Mouse (Mus musculus): Measurements from ENCODE around the gene Smim20. TPM values are rescaled to one million over a fixed set of nuclear protein-coding genes. Genes with fewer than 3 reads are reported as not detected.

Smim20 gene
- 23.9 and 28.6 TPM in 2 replicates for polyA plus RNA-seq (2012; rRNA removed)

DNA sequence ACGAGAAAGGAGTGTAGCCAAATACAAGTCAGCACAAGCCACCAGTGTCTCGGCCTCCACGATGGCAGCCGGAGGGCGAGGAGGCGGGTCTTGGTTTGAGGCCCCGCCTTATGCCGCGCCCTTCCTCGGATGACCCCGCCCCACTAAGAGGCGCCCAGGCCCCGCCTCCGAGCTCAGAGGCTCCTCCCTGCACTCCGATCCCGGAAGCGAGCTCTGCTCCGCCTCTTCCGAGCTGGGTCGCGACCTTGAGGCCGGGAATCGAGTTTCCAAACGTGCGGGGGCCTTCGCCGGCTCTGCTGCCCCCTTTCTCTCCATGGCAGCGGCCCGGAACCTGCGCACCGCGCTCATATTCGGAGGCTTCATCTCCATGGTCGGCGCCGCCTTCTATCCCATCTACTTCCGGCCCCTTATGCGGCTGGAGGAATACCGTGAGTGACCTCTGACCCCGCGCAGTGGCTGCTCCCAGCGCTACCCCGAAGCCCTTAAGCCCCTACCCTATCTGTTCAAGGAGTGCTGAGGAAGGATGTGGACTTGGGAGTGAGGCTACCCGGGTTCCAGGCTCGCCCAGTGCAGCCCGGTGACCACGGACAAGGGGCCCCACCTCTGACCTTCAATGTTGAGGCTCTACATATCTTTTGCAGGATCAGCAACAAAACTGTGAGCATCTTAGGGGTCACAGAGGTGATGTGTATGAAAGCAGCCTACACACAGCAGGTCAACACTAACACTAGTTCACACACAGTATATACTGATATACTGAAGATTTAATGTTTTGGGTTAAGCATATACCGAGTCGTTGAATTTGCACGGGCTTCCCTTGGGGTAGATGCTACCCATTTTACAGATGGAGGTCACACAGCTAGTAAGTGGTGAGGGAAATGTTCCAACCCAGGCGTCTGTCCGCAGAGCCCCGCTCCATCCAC, at the start of gene Smim20:
Gene Smim20 (plus strand): TSS at position 153 of the 923 bp plus-strand sequence.
- Histone ChIP-seq H3K4me1 (ENCODE audit: control insufficient read depth, insufficient read depth, insufficient read length) (peaks cover 14% of the 10 kb centered on the region; the same call in 1 of the 2 replicates), H3K4me3 (ENCODE audit: extremely low read depth, insufficient read depth, insufficient read length) (peak within 1 kb of the TSS; percentile 84), H3K36me3 (ENCODE audit: control insufficient read depth, insufficient read depth, low read length) (no peaks in the 10 kb centered on the region), H3K27ac (ENCODE audit: insufficient read depth, low read length) (peak within 1 kb of the TSS; percentile 78), H3K27me3 (ENCODE audit: control insufficient read depth, insufficient read depth, low read length) (no peaks in the 10 kb centered on the region)
- WGBS: 11% methylated on average over 53 of the region's 53 CpGs
- peak; percentile 67 to 88 for DNase-seq (ENCODE audit: low read depth in 1 of 2, low spot score in 2 of 2)
- TF ChIP-seq CTCF (IDR thresholded peaks at IDR 0.05; ENCODE audit: extremely low read depth, insufficient read depth, insufficient read length, insufficient replicate concordance) (no peak), POLR2A (IDR thresholded peaks at IDR 0.05; ENCODE audit: low read depth, low read length) (peak; percentile 60)

DNA sequence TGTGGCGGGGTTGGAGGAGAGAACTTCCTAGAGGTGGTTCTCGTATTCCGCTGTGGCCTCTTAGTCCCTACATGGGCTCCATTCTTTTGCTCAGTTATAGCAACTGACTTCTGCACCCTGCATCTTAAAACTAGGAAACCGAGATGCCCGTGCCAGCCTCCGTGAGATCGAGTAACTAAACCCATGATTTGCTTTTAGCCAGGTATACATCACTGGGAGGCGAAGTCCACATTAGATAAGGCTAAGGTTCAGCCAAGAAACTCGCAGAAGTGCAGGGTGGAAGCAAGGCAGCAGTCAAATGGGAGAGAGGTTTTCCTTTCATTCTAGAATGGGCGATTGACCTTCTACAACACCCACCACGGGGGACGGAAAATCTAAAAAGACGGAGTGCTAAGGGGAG, 41.4 kb upstream of the Smim20 start:
- Histone ChIP-seq H3K27me3 (ENCODE audit: control insufficient read depth, insufficient read depth, low read length) (no peaks in the 10 kb centered on the region), H3K27ac (ENCODE audit: insufficient read depth, low read length) (no peak overlapping the region), H3K36me3 (ENCODE audit: control insufficient read depth, insufficient read depth, low read length) (no peaks in the 10 kb centered on the region), H3K4me1 (ENCODE audit: control insufficient read depth, insufficient read depth, insufficient read length) (no peaks in the 10 kb centered on the region), H3K4me3 (ENCODE audit: extremely low read depth, insufficient read depth, insufficient read length) (no peak overlapping the region)
- 91% methylated on average over 13 of the region's 13 CpGs for WGBS
- DNase-seq (ENCODE audit: low read depth in 1 of 2, low spot score in 2 of 2): no peak
- TF ChIP-seq POLR2A (IDR thresholded peaks at IDR 0.05; ENCODE audit: low read depth, low read length): no peak
- no peak for TF ChIP-seq CTCF (IDR thresholded peaks at IDR 0.05; ENCODE audit: extremely low read depth, insufficient read depth, insufficient read length, insufficient replicate concordance)

- H3K4me1 ChIP-seq (ENCODE audit: control insufficient read depth, insufficient read depth, insufficient read length): no peaks in the 10 kb centered on the region
- no peaks in the 10 kb centered on the region for H3K27me3 ChIP-seq (ENCODE audit: control insufficient read depth, insufficient read depth, low read length)
- no peak overlapping the region for H3K4me3 ChIP-seq (ENCODE audit: extremely low read depth, insufficient read depth, insufficient read length)
- H3K36me3 ChIP-seq (ENCODE audit: control insufficient read depth, insufficient read depth, low read length): no peaks in the 10 kb centered on the region
- 32% methylated on average over 4 of the region's 4 CpGs for WGBS
- no peak for DNase-seq (ENCODE audit: low read depth in 1 of 2, low spot score in 2 of 2)
- H3K27ac ChIP-seq (ENCODE audit: insufficient read depth, low read length): no peak overlapping the region
- TF ChIP-seq POLR2A (IDR thresholded peaks at IDR 0.05; ENCODE audit: low read depth, low read length) (no peak), CTCF (IDR thresholded peaks at IDR 0.05; ENCODE audit: extremely low read depth, insufficient read depth, insufficient read length, insufficient replicate concordance) (no peak)
Observed at GRCm38 (mm10) chr5:53230560-53230959, 36.3 kb upstream of the Smim20 start.

- DNase-seq (ENCODE audit: low read depth in 1 of 2, low spot score in 2 of 2): no peak
Observed at GRCm38 (mm10) chr5:53235551-53235950, 31.3 kb upstream of the Smim20 start.

DNA sequence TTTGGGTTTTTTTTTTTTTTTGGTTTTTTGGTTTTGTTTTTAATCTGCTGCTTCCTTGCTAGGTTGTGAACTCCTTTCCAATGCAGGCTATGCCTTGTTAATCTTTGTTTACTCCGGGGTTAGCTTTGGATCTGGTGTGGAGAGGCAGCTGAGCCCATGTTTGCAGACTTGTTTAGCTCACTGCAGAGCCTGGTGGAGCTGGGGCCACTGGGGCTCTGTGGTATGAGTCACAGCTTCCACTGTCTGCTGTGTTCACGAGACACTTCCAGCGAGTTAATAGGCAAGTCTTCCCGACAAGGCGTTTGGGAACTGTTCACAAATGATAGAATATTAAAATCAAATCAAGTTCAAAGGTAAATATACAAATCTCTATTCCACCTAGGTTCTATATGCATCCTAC, 30.7 kb upstream of the Smim20 start:
- H3K27me3 ChIP-seq (ENCODE audit: control insufficient read depth, insufficient read depth, low read length): no peaks in the 10 kb centered on the region
- DNase-seq (ENCODE audit: low read depth in 1 of 2, low spot score in 2 of 2): no peak
- 34% methylated on average over 5 of the region's 5 CpGs for WGBS
- H3K4me3 ChIP-seq (ENCODE audit: extremely low read depth, insufficient read depth, insufficient read length): no peak overlapping the region
- no peak for TF ChIP-seq CTCF (IDR thresholded peaks at IDR 0.05; ENCODE audit: extremely low read depth, insufficient read depth, insufficient read length, insufficient replicate concordance)
- no peaks in the 10 kb centered on the region for H3K36me3 ChIP-seq (ENCODE audit: control insufficient read depth, insufficient read depth, low read length)
- H3K27ac ChIP-seq (ENCODE audit: insufficient read depth, low read length): no peak overlapping the region
- H3K4me1 ChIP-seq (ENCODE audit: control insufficient read depth, insufficient read depth, insufficient read length): no peaks in the 10 kb centered on the region

More at GRCm38 (mm10) chr5:53235551-53235950, 31.3 kb upstream of the Smim20 start:
- Histone ChIP-seq H3K36me3 (ENCODE audit: control insufficient read depth, insufficient read depth, low read length) (no peaks in the 10 kb centered on the region), H3K4me1 (ENCODE audit: control insufficient read depth, insufficient read depth, insufficient read length) (no peaks in the 10 kb centered on the region), H3K4me3 (ENCODE audit: extremely low read depth, insufficient read depth, insufficient read length) (no peak overlapping the region), H3K27me3 (ENCODE audit: control insufficient read depth, insufficient read depth, low read length) (no peaks in the 10 kb centered on the region), H3K27ac (ENCODE audit: insufficient read depth, low read length) (no peak overlapping the region)
- TF ChIP-seq CTCF (IDR thresholded peaks at IDR 0.05; ENCODE audit: extremely low read depth, insufficient read depth, insufficient read length, insufficient replicate concordance): no peak
- no peak for TF ChIP-seq POLR2A (IDR thresholded peaks at IDR 0.05; ENCODE audit: low read depth, low read length)
- 51% methylated on average over 4 of the region's 4 CpGs for WGBS

DNA sequence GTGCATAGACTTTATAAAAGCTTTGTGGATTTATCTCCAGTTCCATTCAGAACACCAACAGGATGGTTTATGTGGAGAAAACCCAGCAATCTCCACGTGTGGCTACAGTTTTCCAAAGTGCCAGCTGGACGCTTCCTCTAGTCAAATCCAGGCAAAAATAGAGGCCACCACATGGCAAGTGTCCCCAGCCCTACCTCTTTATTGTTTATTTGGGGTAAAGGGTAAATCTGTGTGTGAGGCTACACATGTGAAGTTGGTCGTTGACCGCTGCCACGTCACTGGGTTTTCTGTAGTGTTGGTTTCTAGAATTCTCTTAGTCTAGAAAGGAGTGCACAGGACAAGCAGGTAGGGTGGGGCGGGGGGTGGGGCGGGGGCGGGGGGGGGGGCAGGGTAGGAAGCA, 30.1 kb upstream of the Smim20 start:
- Histone ChIP-seq H3K36me3 (ENCODE audit: control insufficient read depth, insufficient read depth, low read length) (no peaks in the 10 kb centered on the region), H3K27ac (ENCODE audit: insufficient read depth, low read length) (no peak overlapping the region), H3K4me1 (ENCODE audit: control insufficient read depth, insufficient read depth, insufficient read length) (no peaks in the 10 kb centered on the region; the same call in 1 of the 2 replicates), H3K4me3 (ENCODE audit: extremely low read depth, insufficient read depth, insufficient read length) (no peak overlapping the region), H3K27me3 (ENCODE audit: control insufficient read depth, insufficient read depth, low read length) (no peaks in the 10 kb centered on the region)
- TF ChIP-seq CTCF (IDR thresholded peaks at IDR 0.05; ENCODE audit: extremely low read depth, insufficient read depth, insufficient read length, insufficient replicate concordance): no peak
- no peak for TF ChIP-seq POLR2A (IDR thresholded peaks at IDR 0.05; ENCODE audit: low read depth, low read length)
- DNase-seq (ENCODE audit: low read depth in 1 of 2, low spot score in 2 of 2): no peak
- WGBS: 89% methylated on average over 8 of the region's 8 CpGs

DNA sequence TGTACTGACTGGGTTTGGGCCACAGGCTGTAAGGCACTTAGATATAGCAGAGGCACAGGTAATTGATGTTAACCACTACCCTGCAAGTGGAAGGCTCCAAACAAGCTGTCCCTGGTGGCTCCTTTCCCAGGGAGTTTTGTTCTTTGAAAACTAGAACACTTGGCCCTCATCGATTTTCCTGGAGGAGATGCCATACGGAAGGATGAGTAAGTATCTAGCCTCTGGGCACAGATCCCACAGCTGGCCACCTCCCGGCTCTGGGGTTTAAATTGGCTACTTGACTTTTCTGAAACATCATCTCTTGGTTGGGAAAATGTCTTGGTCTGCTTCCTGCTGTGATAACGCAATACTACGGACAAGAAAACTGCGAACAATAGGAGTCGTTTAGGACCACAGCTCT, 28.1 kb upstream of the Smim20 start:
- no peak overlapping the region for H3K4me3 ChIP-seq (ENCODE audit: extremely low read depth, insufficient read depth, insufficient read length)
- no peak overlapping the region for H3K27ac ChIP-seq (ENCODE audit: insufficient read depth, low read length)
- no peaks in the 10 kb centered on the region; the same call in 1 of the 2 replicates for H3K4me1 ChIP-seq (ENCODE audit: control insufficient read depth, insufficient read depth, insufficient read length)
- TF ChIP-seq POLR2A (IDR thresholded peaks at IDR 0.05; ENCODE audit: low read depth, low read length): no peak
- TF ChIP-seq CTCF (IDR thresholded peaks at IDR 0.05; ENCODE audit: extremely low read depth, insufficient read depth, insufficient read length, insufficient replicate concordance): no peak
- H3K27me3 ChIP-seq (ENCODE audit: control insufficient read depth, insufficient read depth, low read length): no peaks in the 10 kb centered on the region
- WGBS: 92% methylated on average over 7 of the region's 7 CpGs
- H3K36me3 ChIP-seq (ENCODE audit: control insufficient read depth, insufficient read depth, low read length): no peaks in the 10 kb centered on the region
- no peak for DNase-seq (ENCODE audit: low read depth in 1 of 2, low spot score in 2 of 2)

Data from spleen, adult 2 months (tissue).